Mouse (Mus musculus) thymus, adult 18-20 months (tissue): Measurements from ENCODE around the gene Eea1.
"Not testable (repeated sequence)": the region's sequence is repeated elsewhere in the genome, so short reads cannot be mapped to it uniquely, and the experiment has no call there.

Source experiments
- DNase-seq, 2 experiments: peaks; one replicate each; pipeline ENCODE4 v3.0.0; 2022; ENCODE audit warnings: mixed read lengths in 2 of 2

Eea1 gene

GRCm38 (mm10) chr10:96074386-96074785, 133.9 kb downstream of the Eea1 start:
- DNase-seq, result no peak

DNA sequence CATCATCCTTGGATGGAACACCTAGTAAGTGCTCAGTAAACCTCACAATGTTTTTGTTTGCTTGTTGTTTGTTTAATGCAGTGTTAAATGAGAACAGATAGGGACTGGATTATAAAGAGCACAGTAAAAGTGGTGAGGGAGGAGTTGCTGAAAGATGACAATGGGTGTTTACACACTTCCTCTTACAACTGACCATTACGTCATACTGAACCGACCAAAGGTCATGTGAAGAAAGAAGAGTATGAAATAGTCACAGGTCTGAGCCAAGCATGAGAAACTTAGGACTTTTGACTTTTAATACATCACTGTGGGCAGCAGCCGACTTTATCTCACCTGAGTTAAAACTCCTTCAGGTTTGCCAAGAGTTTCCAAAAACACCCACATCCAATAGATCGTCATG, 135.0 kb downstream of the Eea1 start:
- no peak for DNase-seq

DNA sequence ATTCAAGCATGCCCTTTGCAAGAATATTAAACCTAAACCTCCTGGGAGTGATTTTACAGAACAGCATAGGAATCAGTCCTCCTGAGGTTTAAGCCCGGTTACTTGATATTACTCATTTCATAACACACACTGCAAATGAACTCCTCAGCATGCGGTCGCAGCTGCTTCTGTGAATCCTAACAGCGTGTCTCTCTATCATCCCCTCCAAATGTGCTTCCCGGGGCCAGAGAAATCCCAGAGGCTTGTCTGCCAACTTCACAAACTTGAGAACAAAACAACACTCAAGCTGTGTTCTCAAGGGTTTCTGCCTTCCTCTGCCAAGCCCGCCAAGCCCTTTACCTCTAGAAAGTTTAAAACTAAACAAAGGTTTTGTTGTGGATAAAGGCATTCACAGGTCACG, 135.4 kb downstream of the Eea1 start:
- no peak for DNase-seq

DNA sequence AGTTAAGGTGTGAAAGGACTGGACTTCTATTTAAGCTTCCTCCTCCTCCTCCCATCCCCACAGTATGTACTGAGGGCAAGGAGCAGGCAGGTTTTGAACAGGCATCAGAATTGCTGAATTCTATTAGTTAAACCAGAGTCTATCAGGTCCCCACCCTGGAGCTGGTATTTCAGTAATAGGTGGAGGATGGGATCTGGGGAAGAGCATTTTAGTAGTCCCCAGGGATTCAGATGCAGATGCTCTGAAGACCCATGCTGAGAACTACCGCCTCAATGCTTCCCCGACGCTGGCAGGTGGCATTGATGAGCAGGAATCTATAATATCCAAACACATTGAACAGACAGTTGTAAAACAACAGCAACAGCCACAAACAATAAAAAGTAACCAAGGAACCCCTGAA, 136.0 kb downstream of the Eea1 start:
- DNase-seq, result no peak

- DNase-seq, result not testable (repeated sequence)
Observed at GRCm38 (mm10) chr10:96077480-96078066, 137.1 kb downstream of the Eea1 start.

GRCm38 (mm10) chr10:96079823-96080222, 139.4 kb downstream of the Eea1 start:
- no peak for DNase-seq

DNA sequence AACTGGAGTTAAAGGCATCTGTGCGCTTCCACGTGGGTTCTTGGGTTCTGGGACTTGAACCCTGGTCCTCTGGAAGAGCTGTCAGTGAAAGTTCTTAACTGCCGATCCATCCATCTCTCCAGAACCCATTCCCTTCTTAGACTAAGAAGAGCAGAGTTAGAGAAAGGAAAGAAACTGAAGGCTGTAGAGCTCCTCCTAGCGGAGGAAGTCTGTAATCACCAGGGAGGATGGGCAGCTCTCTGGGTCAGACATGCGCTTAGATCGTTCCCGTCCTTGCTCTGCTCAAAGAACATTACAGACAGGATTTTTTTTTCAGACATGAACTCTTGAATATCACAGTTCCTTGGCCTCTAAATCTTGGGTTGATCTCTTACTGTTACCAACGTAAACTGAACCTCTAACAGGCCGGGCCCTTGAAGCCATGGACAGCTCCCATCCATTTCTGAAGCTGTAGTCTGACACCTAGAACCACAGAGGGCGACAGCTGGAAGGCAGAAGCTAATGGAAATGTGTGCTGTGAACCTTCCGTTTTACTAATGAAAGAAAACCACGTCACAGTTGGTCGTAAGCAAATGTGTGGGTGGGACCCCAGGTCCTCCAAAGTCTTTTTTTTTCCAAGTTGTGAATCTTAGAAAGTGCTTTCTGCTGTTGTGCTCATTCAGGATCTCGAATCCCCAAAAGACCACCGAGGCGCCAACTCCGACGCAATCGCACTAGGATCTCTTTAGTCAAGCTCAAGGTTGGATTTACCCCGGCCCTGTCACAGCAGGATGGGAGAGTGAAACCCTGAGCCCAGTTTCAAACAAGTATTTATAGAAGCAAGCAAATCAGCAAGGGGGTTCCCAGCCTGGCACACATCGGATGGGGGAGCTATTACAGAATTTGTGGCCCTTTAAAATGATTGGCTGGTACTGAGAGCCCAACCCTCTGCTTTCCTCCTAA, 140.3 kb downstream of the Eea1 start:
- DNase-seq, result no peak

DNA sequence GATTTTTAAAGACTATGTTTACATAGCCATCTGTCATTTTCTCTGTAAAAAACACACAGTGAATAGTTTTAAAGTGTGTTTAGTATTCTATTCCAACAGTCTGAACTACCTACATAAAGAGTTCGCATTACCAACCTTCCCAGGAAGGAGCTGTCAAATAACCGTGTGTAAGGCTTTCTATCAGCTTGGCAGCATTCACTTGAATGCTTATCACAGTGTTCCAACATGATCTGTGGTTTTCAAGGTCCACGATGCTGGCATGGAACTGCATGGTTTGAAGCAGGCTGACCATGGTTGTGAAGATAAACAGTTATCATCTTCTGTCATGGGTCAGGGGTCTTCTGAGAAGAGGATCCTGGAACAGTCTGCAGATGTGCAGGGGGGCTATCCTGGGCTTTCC, 141.8 kb downstream of the Eea1 start:
- DNase-seq, result no peak

- DNase-seq, result no peak
Observed at GRCm38 (mm10) chr10:96089744-96090143, 149.3 kb downstream of the Eea1 start.

DNA sequence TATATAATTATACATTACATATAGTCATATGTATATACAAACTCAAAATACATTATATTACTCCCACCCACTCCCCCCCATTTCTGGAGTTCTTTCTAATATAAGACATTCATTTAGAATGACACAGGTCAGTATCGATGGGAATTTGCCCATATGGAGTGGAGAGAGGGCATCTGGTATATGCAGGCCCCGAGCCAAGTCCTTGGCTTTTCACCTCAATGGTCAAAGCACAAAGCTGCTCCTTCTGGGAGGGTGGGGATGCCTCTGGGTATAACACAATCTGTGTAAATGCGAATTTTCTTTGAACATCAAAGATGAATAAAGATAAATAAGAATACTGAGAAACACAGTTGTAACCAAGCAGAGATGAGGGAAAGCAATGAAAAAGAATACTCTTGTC, 149.9 kb downstream of the Eea1 start:
- DNase-seq, result no peak

DNA sequence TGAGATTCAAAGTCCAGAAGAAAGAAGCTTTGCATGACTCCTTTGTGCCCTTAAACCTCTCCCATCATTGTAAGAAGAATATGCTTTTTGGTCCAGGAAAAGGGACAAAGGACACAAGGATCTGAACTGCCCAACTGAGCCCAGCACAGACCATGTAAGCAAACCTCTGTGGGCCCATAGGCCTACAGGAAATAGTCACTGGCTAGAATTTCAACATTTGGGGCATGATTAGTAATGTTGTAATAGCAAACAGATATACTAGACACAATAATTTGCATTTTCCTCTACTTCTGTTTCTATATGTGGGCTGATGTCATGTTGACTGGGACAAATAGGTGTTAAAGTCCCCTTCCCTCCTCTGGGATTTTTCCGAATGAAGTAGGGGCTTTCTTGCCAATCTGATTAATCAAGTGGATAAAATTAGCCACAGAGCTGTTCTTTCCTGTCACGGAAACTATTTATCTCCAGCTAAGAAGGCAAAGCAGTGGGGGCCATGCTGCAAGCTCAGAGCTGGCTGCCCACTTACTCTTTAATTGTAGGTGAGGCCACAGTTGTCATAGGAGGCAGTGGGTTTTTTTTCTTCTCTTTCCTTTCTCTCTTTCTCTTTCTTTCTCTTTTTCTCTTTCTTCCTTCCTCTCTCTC, 153.6 kb downstream of the Eea1 start:
- no peak for DNase-seq

GRCm38 (mm10) chr10:96094559-96094958, 154.1 kb downstream of the Eea1 start:
- no peak for DNase-seq
